Mouse (Mus musculus) lung, adult 2 months (tissue): Measurements from ENCODE around the gene Slit3. TPM values are rescaled to one million over a fixed set of nuclear protein-coding genes. Genes with fewer than 3 reads are reported as not detected.

Experiments
- DNase-seq: peaks from one replicate; pipeline ENCODE4 v3.0.0; 2022
- H3K4me1 ChIP-seq: fragments of 200-500 bp; 2 replicates; pipeline ENCODE4 v1.6.1; 2011; ENCODE audit warnings: low read length; ENCODE audit not compliant: control insufficient read depth, insufficient read depth
- H3K4me3 ChIP-seq: fragments of 200-500 bp; replicated peaks from 2 replicates; pipeline ENCODE3; 2011; ENCODE audit warnings: low read depth, mild to moderate bottlenecking, control low read depth, low read length; ENCODE audit errors: extremely low read depth
- CTCF ChIP-seq: fragments of 200-500 bp; IDR thresholded peaks from 2 replicates; pipeline ENCODE4 v1.5.1; 2011; ENCODE audit warnings: mild to moderate bottlenecking, low read length, control low read depth; ENCODE audit not compliant: insufficient read depth
- POLR2A ChIP-seq: fragments of 200-500 bp; IDR thresholded peaks from 2 replicates; pipeline ENCODE4 v1.6.1; 2011; ENCODE audit warnings: low read depth, mild to moderate bottlenecking, control low read depth, low read length, borderline replicate concordance; ENCODE audit errors: extremely low read depth
- WGBS: fragments of 180-500 bp; shearing (Covaris S2); methylation state at CpG from one replicate; pipeline ENCODE4 v1.1.7; 2018; 5-methylcytosine and 5-hydroxymethylcytosine counted together
- polyA plus RNA-seq: library from polyadenylated mRNA; depleted of rRNA; stranded (reverse); fragments of >200 nt; gene quantifications from 2 replicates; pipeline ENCODE4 v1.2.3, GENCODE M21; 2012

Slit3 gene
- polyA plus RNA-seq, 1 experiment: 69.7 TPM

GRCm38 (mm10) chr11:35179305-35179704 is 58.3 kb downstream of the Slit3 start:
- 64% methylated on average over 8 of the region's 8 CpGs for WGBS
- Histone ChIP-seq H3K4me1 (no peaks in the 10 kb centered on the region; the same call in 1 of the 2 replicates), H3K4me3 (no peak overlapping the region)
- no peak for DNase-seq
- TF ChIP-seq CTCF (no peak), POLR2A (no peak)

DNA sequence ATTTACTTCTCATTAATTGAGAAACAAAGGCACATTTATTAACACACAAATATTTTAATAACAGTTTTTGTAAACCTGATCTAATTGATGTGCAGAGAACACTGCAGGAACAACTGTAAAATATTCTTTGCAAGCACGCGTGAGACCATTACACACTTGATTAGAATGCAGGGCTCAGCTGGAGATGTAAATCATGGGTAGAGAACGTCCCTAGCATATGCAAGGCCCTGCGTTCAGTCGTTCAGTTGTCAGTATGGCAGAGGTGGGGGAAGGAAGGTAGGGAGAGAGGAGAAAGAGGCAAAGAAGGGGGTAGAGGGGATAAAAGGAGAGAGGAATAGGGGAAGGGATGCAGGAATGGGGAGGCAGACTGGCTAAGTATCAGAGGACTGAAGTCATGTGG is 61.9 kb downstream of the Slit3 start:
- no peak for DNase-seq
- WGBS: 84% methylated on average over 5 of the region's 5 CpGs

DNA sequence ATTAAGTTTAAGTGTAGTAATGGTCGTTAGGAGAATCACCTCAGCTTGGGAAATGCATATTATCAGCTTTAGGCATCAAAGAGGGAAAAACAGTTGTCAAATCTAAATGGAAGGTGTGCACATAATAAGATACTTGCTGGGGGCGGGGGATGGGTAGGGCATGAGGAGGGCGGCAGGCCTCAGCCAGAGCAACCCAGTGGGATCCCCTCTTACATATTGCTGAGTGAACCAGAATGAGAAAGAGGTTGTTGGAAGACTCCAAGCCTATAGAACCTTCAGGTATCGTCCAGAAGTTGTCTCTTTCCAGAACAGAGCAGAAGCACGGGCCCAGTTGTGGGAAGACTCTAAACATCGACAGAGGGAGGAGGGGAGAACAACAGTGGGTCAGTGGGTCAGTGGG is 73.8 kb downstream of the Slit3 start:
- no peaks in the 10 kb centered on the region for H3K4me1 ChIP-seq
- H3K4me3 ChIP-seq: no peak overlapping the region
- DNase-seq: no peak
- 87% methylated on average over 6 of the region's 6 CpGs for WGBS
- no peak for TF ChIP-seq POLR2A
- no peak for TF ChIP-seq CTCF

More for the DNA sequence above, 61.9 kb downstream of the Slit3 start:
- Histone ChIP-seq H3K4me1 (no peaks in the 10 kb centered on the region; the same call in 1 of the 2 replicates), H3K4me3 (no peak overlapping the region)
- TF ChIP-seq CTCF: no peak

DNA sequence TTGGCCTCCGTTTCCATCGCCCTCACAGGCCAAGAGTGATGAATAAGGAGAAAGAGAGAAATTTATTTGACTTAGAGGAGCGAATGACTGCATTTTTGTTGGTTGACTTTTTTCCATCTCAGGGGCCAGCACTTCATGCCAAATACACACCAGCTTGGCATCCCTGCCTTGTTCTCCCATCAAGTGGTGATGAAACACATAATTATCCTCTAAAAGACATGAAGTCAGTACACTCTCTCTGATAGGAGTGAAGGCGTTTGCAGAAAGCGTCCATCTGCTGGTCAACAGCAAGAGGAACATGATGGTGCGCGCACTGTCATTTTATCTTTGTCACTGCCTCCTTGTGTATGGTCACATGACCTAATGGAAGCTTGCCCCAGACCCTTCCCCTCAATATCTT is 75.8 kb downstream of the Slit3 start:
- Histone ChIP-seq H3K4me1 (no peaks in the 10 kb centered on the region), H3K4me3 (no peak overlapping the region)
- WGBS: 65% methylated on average over 7 of the region's 7 CpGs
- DNase-seq: peak; percentile 24
- no peak for TF ChIP-seq POLR2A
- no peak for TF ChIP-seq CTCF

DNA sequence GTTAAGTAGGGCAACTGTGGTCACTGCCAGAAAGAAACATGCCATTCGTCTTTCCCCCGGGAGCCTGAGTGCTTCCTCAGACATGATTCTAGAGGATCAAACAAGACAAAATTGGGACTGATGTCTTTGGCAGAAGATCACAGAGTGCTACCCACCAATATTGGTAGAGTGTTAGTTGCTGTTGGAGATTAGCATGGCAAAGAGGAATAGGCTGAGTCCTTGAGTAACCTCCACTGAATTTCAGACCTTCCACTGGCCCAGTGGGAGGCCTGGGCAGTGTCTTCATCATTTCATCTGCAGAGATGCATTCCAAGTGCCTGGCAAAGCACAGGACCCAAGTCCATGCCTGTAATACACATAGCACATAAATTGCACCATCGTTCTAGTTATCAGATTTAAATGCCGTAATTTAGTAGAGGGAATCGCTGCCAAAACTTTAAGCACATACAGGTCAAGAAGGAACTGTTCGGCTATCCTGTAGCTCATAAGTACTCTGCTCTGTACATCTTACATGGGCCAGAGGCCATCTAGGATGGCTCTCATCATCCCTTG is 77.6 kb downstream of the Slit3 start:
- no peak for DNase-seq

GRCm38 (mm10) chr11:35202332-35202731 is 81.3 kb downstream of the Slit3 start:
- no peak for DNase-seq
- 67% methylated on average over 5 of the region's 5 CpGs for WGBS
- H3K4me3 ChIP-seq: no peak overlapping the region
- no peaks in the 10 kb centered on the region for H3K4me1 ChIP-seq
- TF ChIP-seq CTCF (no peak), POLR2A (no peak)

More for the DNA sequence above, 77.6 kb downstream of the Slit3 start:
- 75% methylated on average over 6 of the region's 6 CpGs for WGBS
- Histone ChIP-seq H3K4me3 (no peak overlapping the region), H3K4me1 (no peaks in the 10 kb centered on the region)
- TF ChIP-seq CTCF (no peak), POLR2A (no peak)

DNA sequence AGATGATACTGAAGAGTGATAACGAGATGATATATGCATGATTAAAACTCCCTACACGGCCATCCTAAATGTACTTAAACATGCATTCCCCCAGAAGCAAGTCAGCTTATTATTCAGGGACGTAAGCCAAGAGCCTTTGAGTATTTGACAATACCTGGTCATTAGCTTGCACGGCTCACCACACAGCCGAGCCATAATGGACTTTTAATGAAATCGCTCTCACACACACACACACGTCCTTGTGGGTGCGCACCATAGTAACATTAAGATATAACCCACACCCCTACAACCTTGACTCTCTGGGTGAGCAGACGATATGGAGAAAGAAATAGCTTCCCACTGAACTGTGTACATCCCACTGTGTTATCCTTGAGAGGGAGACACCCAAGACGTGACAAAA is 82.6 kb downstream of the Slit3 start:
- no peak for DNase-seq
- TF ChIP-seq CTCF: no peak
- TF ChIP-seq POLR2A: no peak
- no peak overlapping the region for H3K4me3 ChIP-seq
- H3K4me1 ChIP-seq: no peaks in the 10 kb centered on the region
- 67% methylated on average over 10 of the region's 10 CpGs for WGBS

GRCm38 (mm10) chr11:35204084-35204483 is 83.1 kb downstream of the Slit3 start:
- Histone ChIP-seq H3K4me1 (no peaks in the 10 kb centered on the region), H3K4me3 (no peak overlapping the region)
- WGBS: 42% methylated on average over 9 of the region's 9 CpGs
- no peak for DNase-seq
- TF ChIP-seq CTCF (no peak), POLR2A (no peak)

DNA sequence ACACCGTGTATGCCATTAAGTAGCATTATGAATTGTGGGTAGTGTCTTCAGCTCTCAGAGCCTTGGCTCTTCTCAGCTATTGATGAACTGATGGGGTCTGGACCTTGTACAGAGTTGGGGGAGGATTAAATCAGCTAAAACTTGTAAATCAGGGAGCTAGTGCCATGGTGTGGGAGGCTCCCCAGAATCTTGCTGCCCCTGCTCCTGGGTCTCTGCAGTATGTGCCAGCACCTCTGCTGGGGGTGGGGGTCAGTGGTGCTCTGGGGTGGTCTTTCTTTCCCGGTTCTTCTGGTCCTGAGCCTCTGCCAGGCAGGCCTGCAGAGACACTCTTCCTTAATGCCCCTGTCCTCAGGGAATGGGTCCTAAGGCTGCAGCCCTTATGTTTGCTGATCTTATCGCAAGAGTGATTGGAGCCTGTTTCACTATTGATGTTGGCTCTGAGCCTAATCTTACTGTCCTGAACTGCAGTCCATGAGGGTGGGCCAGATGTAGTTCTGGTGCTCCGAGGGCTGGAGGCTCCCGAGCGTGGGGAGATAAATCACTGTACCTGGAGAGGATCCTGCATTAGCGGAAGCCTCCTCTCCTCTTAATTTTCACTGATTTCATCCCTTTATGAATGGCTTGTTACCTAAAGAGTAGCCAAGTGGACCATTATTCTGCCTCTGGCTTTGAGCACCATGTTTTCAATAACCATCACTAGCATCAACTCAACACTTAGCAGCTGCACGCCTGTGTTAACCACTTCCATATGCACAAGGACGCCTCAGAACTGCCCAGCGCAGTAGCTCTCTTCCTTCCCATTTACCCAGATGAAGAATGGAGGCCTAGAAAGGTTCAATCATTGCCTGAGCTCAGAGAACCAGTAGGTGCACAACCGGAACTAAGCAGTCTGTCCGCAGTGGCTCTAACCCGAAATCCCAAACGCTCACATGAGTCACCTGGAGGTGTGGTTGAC is 90.0 kb downstream of the Slit3 start:
- no peak for TF ChIP-seq CTCF
- no peak for TF ChIP-seq POLR2A
- WGBS: 69% methylated on average over 14 of the region's 14 CpGs
- Histone ChIP-seq H3K4me1 (no peaks in the 10 kb centered on the region), H3K4me3 (no peak overlapping the region)
- no peak for DNase-seq

GRCm38 (mm10) chr11:35224025-35224424 is 103.0 kb downstream of the Slit3 start:
- no peak for TF ChIP-seq CTCF
- TF ChIP-seq POLR2A: no peak
- 34% methylated on average over 4 of the region's 4 CpGs for WGBS
- Histone ChIP-seq H3K4me3 (no peak overlapping the region), H3K4me1 (no peaks in the 10 kb centered on the region)
- no peak for DNase-seq
